Mouse (Mus musculus) left cerebral cortex, adult 9 months (tissue): Measurements from ENCODE around the gene Pkib.

ENCODE experiments used
- DNase-seq, 2 experiments: peaks; one replicate each; pipeline ENCODE4 v3.0.0; 2022; ENCODE audit warnings: low spot score in 2 of 2

The Pkib gene

GRCm38 (mm10) chr10:57631896-57632867 is at the start of gene Pkib:
Gene Pkib (plus strand): TSS chr10:57631981.
- peak; percentile 19 to 57 for DNase-seq

GRCm38 (mm10) chr10:57583927-57584326 is 47.9 kb upstream of the Pkib start:
- no peak for DNase-seq

GRCm38 (mm10) chr10:57594266-57594665 is 37.5 kb upstream of the Pkib start:
- no peak for DNase-seq

- DNase-seq, result no peak
Observed at GRCm38 (mm10) chr10:57597172-57597571, 34.6 kb upstream of the Pkib start.

GRCm38 (mm10) chr10:57602951-57603350 is 28.8 kb upstream of the Pkib start:
- no peak for DNase-seq

- no peak for DNase-seq
Observed at GRCm38 (mm10) chr10:57623311-57623710, 8.5 kb upstream of the Pkib start.

GRCm38 (mm10) chr10:57627773-57628172 is 4.0 kb upstream of the Pkib start:
- no peak for DNase-seq

- no peak for DNase-seq
Observed at GRCm38 (mm10) chr10:57630557-57630956, 1.2 kb upstream of the Pkib start.

GRCm38 (mm10) chr10:57632868-57633240 is 1.1 kb downstream of the Pkib start:
- no peak for DNase-seq

- DNase-seq, result no peak
Observed at GRCm38 (mm10) chr10:57636970-57637369, 5.2 kb downstream of the Pkib start.

GRCm38 (mm10) chr10:57638250-57638649 is 6.5 kb downstream of the Pkib start:
- no peak for DNase-seq

GRCm38 (mm10) chr10:57639540-57639939 is 7.8 kb downstream of the Pkib start:
- no peak for DNase-seq

- no peak for DNase-seq
Observed at GRCm38 (mm10) chr10:57653297-57653696, 21.5 kb downstream of the Pkib start.

GRCm38 (mm10) chr10:57660505-57660904 is 28.7 kb downstream of the Pkib start:
- no peak for DNase-seq

GRCm38 (mm10) chr10:57663758-57664157 is 32.0 kb downstream of the Pkib start:
- DNase-seq, result no peak

GRCm38 (mm10) chr10:57664253-57664652 is 32.5 kb downstream of the Pkib start:
- DNase-seq, result no peak

- DNase-seq, result no peak
Observed at GRCm38 (mm10) chr10:57675740-57676139, 44.0 kb downstream of the Pkib start.

GRCm38 (mm10) chr10:57687999-57688398 is 56.2 kb downstream of the Pkib start:
- no peak for DNase-seq

- no peak for DNase-seq
Observed at GRCm38 (mm10) chr10:57690161-57690560, 58.4 kb downstream of the Pkib start.

- no peak for DNase-seq
Observed at GRCm38 (mm10) chr10:57702246-57702645, 70.5 kb downstream of the Pkib start.

- no peak for DNase-seq
Observed at GRCm38 (mm10) chr10:57721035-57721434, 89.3 kb downstream of the Pkib start.

- no peak for DNase-seq
Observed at GRCm38 (mm10) chr10:57722363-57722762, 90.6 kb downstream of the Pkib start.

- DNase-seq, result peak in 1 of 2 experiments; percentile 30
Observed at GRCm38 (mm10) chr10:57727666-57728065, 95.9 kb downstream of the Pkib start.
